ENCODE assay signal across 14 mouse cellular contexts in the genomic region with DNA sequence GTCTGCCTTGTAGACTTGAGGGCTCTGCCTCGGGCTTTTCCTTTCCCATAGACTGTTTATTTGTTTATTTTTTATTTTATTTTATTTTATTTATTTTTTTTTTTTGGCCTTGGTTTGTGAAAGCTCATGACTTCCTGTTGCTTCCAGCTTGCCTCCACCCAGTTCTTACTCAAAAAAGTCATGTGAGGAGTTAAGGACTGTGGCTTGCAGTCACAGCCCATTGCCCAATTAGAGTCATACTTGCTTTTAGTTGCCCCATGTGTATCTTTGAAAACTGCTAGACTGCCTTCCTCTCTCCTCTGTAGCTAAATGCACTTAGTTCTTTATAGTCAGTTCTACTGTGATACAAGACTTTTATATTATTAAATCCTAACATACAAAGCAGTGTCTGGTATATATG. TPM values are rescaled to one million over a fixed set of nuclear protein-coding genes. Genes with fewer than 3 reads are reported as not detected.
DNase-seq lines count a peak whose midpoint lies in the region; ATAC-seq and TF ChIP-seq lines count a peak whose summit lies in the region.
"Had no signal": no experiment of that assay in that cellular context is flagged by ENCODE, and none has a peak within 500 bp of the region (broad histone marks: within the 10 kb centered on the region; RNA-seq: fewer than 3 reads in every experiment).

No protein-coding gene starts in this region.

- 0 out of 2 replicates have a peak, but pooled peaks cover 6% of the 10 kb centered on the region for H3K79me2 ChIP-seq in liver, adult 2 months (ENCODE audit: control insufficient read depth, insufficient read depth, low read length)
- H3K79me2 ChIP-seq in CH12.LX (replicated peaks; ENCODE audit: control insufficient read depth, extremely low read depth, insufficient read depth, poor library complexity, severe bottlenecking), result peaks cover 7% of the 10 kb centered on the region

- peak; percentile 80 for DNase-seq in liver, adult 2 months (ENCODE audit: extremely low read depth, low read depth, low spot score)
- no peak for DNase-seq in liver, embryonic 11.5 days (ENCODE audit: low spot score)
- DNase-seq in CH12.LX (ENCODE audit: extremely low read depth), result peak; percentile 48
- DNase-seq in liver, embryonic 13.5 days, result no peak
- peak; percentile 37 for DNase-seq in naive thymus-derived CD4-positive, alpha-beta T cell, adult 2 months (ENCODE audit: low read depth)
- DNase-seq in frontal cortex, postnatal 36 days (ENCODE audit: low spot score in 2 of 2), result no peak
- DNase-seq in kidney, adult 11 months, result no peak
- DNase-seq: cerebellum, adult 2 months; embryo, embryonic 11 days; thymus, adult 18-20 months had no signal

- in situ Hi-C loops in CH12.LX (cut with MboI; ENCODE audit: low pct_ligation_motif_present, low pct_unique_long_range_greater_than_20kb, low sequenced_read_pairs), result no loop called here

- H3K27ac ChIP-seq in liver, adult 2 months (replicated peaks; ENCODE audit: insufficient read depth, low read depth, low read length), result no peak overlapping the region
- no peak overlapping the region for H3K27ac ChIP-seq in liver, embryonic 11.5 days (ENCODE audit: low read depth, low read length)
- no peak overlapping the region for H3K27ac ChIP-seq in CH12.LX (ENCODE audit: insufficient read depth, low read depth)
- H3K27ac ChIP-seq in liver, embryonic 13.5 days, result no peak overlapping the region
- H3K27ac ChIP-seq: lung, embryonic 15.5 days; midbrain, embryonic 15.5 days had no signal

- ATAC-seq in liver, embryonic 11.5 days (replicated peaks; ENCODE audit: low FRiP score), result no peak
- ATAC-seq in liver, embryonic 13.5 days (ENCODE audit: low read depth), result no peak
- no peak for ATAC-seq in erythroid progenitor cell, adult 5-6 weeks (replicated peaks; ENCODE audit: low FRiP score, poor library complexity, severe bottlenecking)
- ATAC-seq: intestine, embryonic 16.5 days; midbrain, embryonic 15.5 days had no signal

- H3K9me3 ChIP-seq in liver, embryonic 11.5 days (ENCODE audit: control insufficient read depth, low read length), result no peaks in the 10 kb centered on the region
- no peaks in the 10 kb centered on the region for H3K9me3 ChIP-seq in CH12.LX (replicated peaks; ENCODE audit: low read length)
- no peaks in the 10 kb centered on the region for H3K9me3 ChIP-seq in liver, embryonic 13.5 days (replicated peaks)
- H3K9me3 ChIP-seq: lung, embryonic 15.5 days; midbrain, embryonic 15.5 days had no signal

- TF ChIP-seq CTCF in liver, adult 2 months (IDR thresholded peaks at IDR 0.05; ENCODE audit: low read depth, low read length), result no peak
- TF ChIP-seq CTCF in CH12.LX (conservative IDR thresholded peaks at IDR 0.05 in 1 of 2, IDR thresholded peaks at IDR 0.05 in 1 of 2; ENCODE audit: low read depth in 2 of 2, low read length in 2 of 2), result no peak

- H3K4me1 ChIP-seq in liver, adult 2 months (ENCODE audit: control insufficient read depth, insufficient read depth, low read length), result peaks cover 31% of the 10 kb centered on the region
- no peaks in the 10 kb centered on the region for H3K4me1 ChIP-seq in liver, embryonic 11.5 days (replicated peaks; ENCODE audit: control insufficient read depth, insufficient read depth, low read length)
- H3K4me1 ChIP-seq in CH12.LX (ENCODE audit: control insufficient read depth in 1 of 2, insufficient read depth in 2 of 2), result peaks cover 0 to 17% of the 10 kb centered on the region in 2 experiments; a peak in 2 of 4 replicates
- H3K4me1 ChIP-seq in liver, embryonic 13.5 days (replicated peaks), result peaks cover 24% of the 10 kb centered on the region

- no peak overlapping the region; the same call in 1 of the 2 replicates for H3K4me2 ChIP-seq in liver, embryonic 11.5 days
- no peak overlapping the region for H3K4me2 ChIP-seq in CH12.LX (ENCODE audit: insufficient read depth, low read depth, poor library complexity, severe bottlenecking)
- H3K4me2 ChIP-seq in liver, embryonic 13.5 days, result peak overlapping the region; percentile 79

- TF ChIP-seq EP300 in CH12.LX (IDR thresholded peaks at IDR 0.05; ENCODE audit: low read length), result no peak

- no peak overlapping the region for H3K9ac ChIP-seq in liver, adult 2 months (ENCODE audit: low read depth, low read length)
- no peak overlapping the region for H3K9ac ChIP-seq in liver, embryonic 11.5 days (ENCODE audit: low read depth, low read length)
- H3K9ac ChIP-seq in CH12.LX (ENCODE audit: insufficient read depth, low read depth), result no peak overlapping the region
- no peak overlapping the region for H3K9ac ChIP-seq in liver, embryonic 13.5 days
- H3K9ac ChIP-seq: lung, embryonic 15.5 days; midbrain, embryonic 15.5 days had no signal

- H3K27me3 ChIP-seq in liver, adult 2 months (ENCODE audit: control insufficient read depth, insufficient read depth, low read length), result no peaks in the 10 kb centered on the region
- H3K27me3 ChIP-seq in liver, embryonic 11.5 days (replicated peaks; ENCODE audit: control insufficient read depth, insufficient read depth, low read length), result no peaks in the 10 kb centered on the region
- H3K27me3 ChIP-seq in CH12.LX (replicated peaks), result peaks cover 22% of the 10 kb centered on the region
- no peaks in the 10 kb centered on the region for H3K27me3 ChIP-seq in liver, embryonic 13.5 days
- H3K27me3 ChIP-seq: lung, embryonic 15.5 days had no signal

- WGBS in liver, adult 2 months, result 31% methylated on average over 1 of the region's 1 CpGs
- WGBS in liver, embryonic 11.5 days, result 90% methylated on average over 1 of the region's 1 CpGs
- WGBS in liver, embryonic 13.5 days (ENCODE audit: insufficient replicate concordance), result 60% methylated on average over 1 of the region's 1 CpGs

- dilution Hi-C loops in CH12.LX (cut with MboI; ENCODE audit: extremely low pct_ligation_motif_present, extremely low pct_unique_long_range_greater_than_20kb, low sequenced_read_pairs), result no loop called here

- TF ChIP-seq POLR2A in liver, adult 2 months (IDR thresholded peaks at IDR 0.05; ENCODE audit: extremely low read depth, insufficient read depth, low read length), result no peak
- TF ChIP-seq POLR2A in CH12.LX (IDR thresholded peaks at IDR 0.05; ENCODE audit: low read depth, low read length), result no peak

- no peak for TF ChIP-seq RAD21 in CH12.LX (IDR thresholded peaks at IDR 0.05; ENCODE audit: low read depth, low read length)

- no peak overlapping the region for H3K4me3 ChIP-seq in liver, adult 2 months (ENCODE audit: insufficient read depth, low read depth, low read length)
- no peak overlapping the region for H3K4me3 ChIP-seq in liver, embryonic 11.5 days (ENCODE audit: low read depth, low read length)
- peak overlapping the region in 1 of 3 experiments; percentile 11 for H3K4me3 ChIP-seq in CH12.LX (replicated peaks in 1 of 3; ENCODE audit: low read depth in 2 of 3, low read length in 2 of 3, poor library complexity in 1 of 3)
- H3K4me3 ChIP-seq in liver, embryonic 13.5 days (replicated peaks), result no peak overlapping the region

- H3K36me3 ChIP-seq in liver, adult 2 months (ENCODE audit: control insufficient read depth, insufficient read depth, low read length), result no peaks in the 10 kb centered on the region
- no peaks in the 10 kb centered on the region for H3K36me3 ChIP-seq in liver, embryonic 11.5 days (ENCODE audit: control insufficient read depth, insufficient read depth, low read length)
- H3K36me3 ChIP-seq in CH12.LX (replicated peaks in 1 of 2; ENCODE audit: control insufficient read depth in 1 of 2, insufficient read depth in 1 of 2, low read length in 1 of 2), result peaks cover 3 to 21% of the 10 kb centered on the region in 2 experiments
- H3K36me3 ChIP-seq in liver, embryonic 13.5 days, result no peaks in the 10 kb centered on the region
- H3K36me3 ChIP-seq: lung, embryonic 15.5 days; midbrain, embryonic 15.5 days had no signal

TF ChIP-seq in CH12.LX, 34 proteins besides CTCF, POLR2A, EP300 and RAD21:
- no peak for TF ChIP-seq SIN3A (IDR thresholded peaks at IDR 0.05; ENCODE audit: low read length)
- no peak for TF ChIP-seq ETS1 (conservative IDR thresholded peaks at IDR 0.05; ENCODE audit: low read depth, low read length)
- TF ChIP-seq ZKSCAN1 (IDR thresholded peaks at IDR 0.05; ENCODE audit: borderline replicate concordance, low read depth, low read length), result no peak
- no peak for TF ChIP-seq TCF12 (IDR thresholded peaks at IDR 0.05; ENCODE audit: low read depth, low read length)
- TF ChIP-seq ZMIZ1 (IDR thresholded peaks at IDR 0.05; ENCODE audit: low read depth, low read length), result no peak
- TF ChIP-seq POLR2AphosphoS2 (IDR thresholded peaks at IDR 0.05; ENCODE audit: low read depth, low read length), result no peak
- TF ChIP-seq JUND (conservative IDR thresholded peaks at IDR 0.05; ENCODE audit: low read depth, low read length), result no peak
- TF ChIP-seq E2F4 (IDR thresholded peaks at IDR 0.05; ENCODE audit: insufficient replicate concordance, low read depth, low read length), result no peak
- TF ChIP-seq NRF1 (IDR thresholded peaks at IDR 0.05; ENCODE audit: low read depth, low read length), result no peak
- TF ChIP-seq USF2 (conservative IDR thresholded peaks at IDR 0.05; ENCODE audit: low read depth, low read length), result no peak
- TF ChIP-seq JUN (IDR thresholded peaks at IDR 0.05; ENCODE audit: insufficient read depth, low read depth, low read length), result no peak
- TF ChIP-seq SMC3 (IDR thresholded peaks at IDR 0.05; ENCODE audit: low read depth, low read length), result no peak
- no peak for TF ChIP-seq MYC (IDR thresholded peaks at IDR 0.05; ENCODE audit: low read depth, low read length)
- no peak for TF ChIP-seq CHD1 (IDR thresholded peaks at IDR 0.05; ENCODE audit: low read depth, low read length)

RNA-seq across cellular contexts. Expression of gene Atg7, which starts 1.6 kb away (rescaled TPM):
- total RNA-seq in liver, adult 2 months (2014; rRNA removed), result 18.8 and 22.6 TPM in 2 replicates
- polyA plus RNA-seq in liver, adult 2 months (2012; rRNA removed), result 31.7 and 36.7 TPM in 2 replicates
- 20.3 and 20.8 TPM in 2 replicates for polyA plus RNA-seq in liver, embryonic 11.5 days (2014; fragmentation: Nextera tagmentation; extraction: Ambion mirVana)
- total RNA-seq in CH12.LX (2012; rRNA removed) (12.1 and 15.7 TPM in 2 replicates), CH12.LX (2014; rRNA removed) (11.1 TPM in 2 replicates)
- polyA plus RNA-seq in CH12.LX (2012; ENCODE audit: insufficient read length, low read depth), result 11.7 and 14.8 TPM in 2 replicates
- polyA plus RNA-seq in liver, embryonic 13.5 days (2015; fragmentation: Nextera tagmentation; extraction: Ambion mirVana), result 12.5 and 13.2 TPM in 2 replicates
- 20.5 and 23.1 TPM in 2 replicates for total RNA-seq in erythroid progenitor cell, adult 5-6 weeks (2015; ENCODE audit: low replicate concordance)
- 16.7 and 19.8 TPM in 2 replicates for total RNA-seq in erythroid progenitor cell, adult 5-6 weeks (2017; ENCODE audit: low replicate concordance)

Comparison
In these comparisons a context has a peak if more than half of its experiments do, and no peak if none do; other contexts are left out.
1. DNase-seq: peak in liver, adult 2 months (single experiment), CH12.LX (single experiment) and naive thymus-derived CD4-positive, alpha-beta T cell, adult 2 months (single experiment); none in liver, embryonic 11.5 days (single experiment), liver, embryonic 13.5 days (single experiment), frontal cortex, postnatal 36 days (0 of 2) and kidney, adult 11 months (single experiment).